Mouse (Mus musculus) ES-E14 (cell line): Measurements from ENCODE around the gene Oxnad1. TPM values are rescaled to one million over a fixed set of nuclear protein-coding genes. Genes with fewer than 3 reads are reported as not detected.
A peak's percentile ranks its signal among the peaks of the same experiment; 100 is the strongest.

ENCODE experiments used
- DNase-seq: peaks from one replicate; pipeline ENCODE4 v3.0.0-alpha.2; 2013; ENCODE audit warnings: low read depth, low spot score
- H3K27ac ChIP-seq: 2 replicates; pipeline ENCODE4 v1.5.1; 2012; ENCODE audit warnings: low read depth, mild to moderate bottlenecking, low read length, moderate library complexity, mixed read lengths; ENCODE audit not compliant: poor library complexity, insufficient read depth, severe bottlenecking
- H3K36me3 ChIP-seq: 2 replicates; pipeline ENCODE4 v1.6.1; 2012; ENCODE audit warnings: mild to moderate bottlenecking, low read length, moderate library complexity, mixed read lengths; ENCODE audit not compliant: control insufficient read depth, poor library complexity, insufficient read depth, severe bottlenecking
- H3K4me1 ChIP-seq, 2 experiments: fragments of 150-350 bp in 1 of 2; sonication (generic) in 1 of 2; 2 replicates each; pipeline ENCODE4 v1.6.1; 2012; ENCODE audit warnings: low read length in 2 of 2, mild to moderate bottlenecking in 1 of 2, mixed read lengths in 1 of 2; ENCODE audit not compliant: control insufficient read depth in 2 of 2, insufficient read depth in 2 of 2, poor library complexity in 1 of 2
- H3K4me3 ChIP-seq, 2 experiments: fragments of 150-350 bp in 1 of 2; sonication (generic) in 1 of 2; 2 replicates each; pipeline ENCODE4 v1.5.1; 2012; ENCODE audit warnings: low read length in 2 of 2, low read depth in 1 of 2, mild to moderate bottlenecking in 1 of 2, mixed read lengths in 1 of 2; ENCODE audit not compliant: insufficient read depth in 1 of 2, poor library complexity in 1 of 2, severe bottlenecking in 1 of 2
- H3K9ac ChIP-seq: 2 replicates; pipeline ENCODE4 v1.6.1; 2012; ENCODE audit warnings: low read depth, mild to moderate bottlenecking, low read length, mixed read lengths; ENCODE audit not compliant: poor library complexity, insufficient read depth, severe bottlenecking
- H3K9me3 ChIP-seq: fragments of 150-350 bp; sonication (generic); 2 replicates; pipeline ENCODE4 v1.6.1; 2012; ENCODE audit warnings: low read depth, mild to moderate bottlenecking, low read length; ENCODE audit not compliant: control insufficient read depth, insufficient read depth
- CHD2 ChIP-seq: IDR thresholded peaks from 2 replicates; pipeline ENCODE4 v1.6.1; 2014; ENCODE audit warnings: mild to moderate bottlenecking, low read depth, low read length, inconsistent platforms
- HCFC1 ChIP-seq: IDR thresholded peaks from 2 replicates; pipeline ENCODE4 v1.6.1; 2012; ENCODE audit warnings: low read length, inconsistent platforms, borderline replicate concordance; ENCODE audit not compliant: insufficient read depth
- MAFK ChIP-seq: IDR thresholded peaks from 2 replicates; pipeline ENCODE4 v1.6.1; 2014; ENCODE audit warnings: mild to moderate bottlenecking, low read depth, low read length, inconsistent platforms; ENCODE audit not compliant: insufficient read depth
- ZC3H11A ChIP-seq: IDR thresholded peaks from 2 replicates; pipeline ENCODE4 v1.6.1; 2012; ENCODE audit warnings: low read depth, mild to moderate bottlenecking, inconsistent platforms, low read length, borderline replicate concordance
- ZNF384 ChIP-seq: IDR thresholded peaks from 2 replicates; pipeline ENCODE4 v1.6.1; 2012; ENCODE audit warnings: low read depth, low read length, inconsistent platforms
- in situ Hi-C, 2 experiments: fragments of 600-800 bp; cut with MboI; formaldehyde crosslinking; loops; one replicate each; pipeline ENCODE4 v1.15.1; 2025; ENCODE audit warnings: low sequenced_read_pairs in 2 of 2, inconsistent platforms in 1 of 2; ENCODE audit not compliant: unreplicated experiment in 2 of 2
- total RNA-seq: library from RNA; depleted of rRNA; stranded (reverse); fragments of 300-350 nt; gene quantifications from 2 replicates; pipeline ENCODE4 v1.2.3, GENCODE M21; 2012

The Oxnad1 gene
- total RNA-seq, 1 experiment, result 44.0 TPM

DNA sequence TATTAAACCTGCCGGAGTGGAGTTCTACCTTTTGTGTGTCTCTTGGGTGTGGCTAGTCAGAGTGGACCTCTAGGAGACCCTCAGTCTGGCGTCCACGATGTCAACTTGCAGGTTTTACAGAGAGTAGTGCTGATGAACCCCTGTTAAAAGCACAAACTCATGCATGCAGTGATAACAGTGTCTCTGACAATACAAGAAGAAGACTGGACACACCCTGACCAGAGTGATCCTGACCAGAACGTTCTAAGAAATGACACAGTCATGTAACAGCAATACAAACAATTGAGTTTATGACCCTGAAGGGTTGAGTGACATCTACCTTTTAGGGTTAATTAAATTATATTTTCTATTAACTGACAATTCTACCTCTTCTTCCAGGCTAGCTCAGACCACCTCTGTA lies 27.5 kb upstream of the Oxnad1 start:
- DNase-seq, result no peak
- Histone ChIP-seq H3K4me3 (no peak overlapping the region), H3K9me3 (no peaks in the 10 kb centered on the region), H3K36me3 (no peaks in the 10 kb centered on the region; the same call in 1 of the 2 replicates), H3K27ac (no peak overlapping the region), H3K4me1 (peaks cover 0 to 8% of the 10 kb centered on the region in 2 experiments; a peak in 1 of 4 replicates), H3K9ac (no peak overlapping the region)
- no peak for TF ChIP-seq MAFK
- no peak for TF ChIP-seq HCFC1
- no peak for TF ChIP-seq ZC3H11A
- no peak for TF ChIP-seq ZNF384
- no peak for TF ChIP-seq CHD2
- in situ Hi-C loops, result loop anchor here in 1 of 2 experiments (25.0 kb wide), 1 partner anchor 395 kb away; no protein-coding TSS in a partner anchor

DNA sequence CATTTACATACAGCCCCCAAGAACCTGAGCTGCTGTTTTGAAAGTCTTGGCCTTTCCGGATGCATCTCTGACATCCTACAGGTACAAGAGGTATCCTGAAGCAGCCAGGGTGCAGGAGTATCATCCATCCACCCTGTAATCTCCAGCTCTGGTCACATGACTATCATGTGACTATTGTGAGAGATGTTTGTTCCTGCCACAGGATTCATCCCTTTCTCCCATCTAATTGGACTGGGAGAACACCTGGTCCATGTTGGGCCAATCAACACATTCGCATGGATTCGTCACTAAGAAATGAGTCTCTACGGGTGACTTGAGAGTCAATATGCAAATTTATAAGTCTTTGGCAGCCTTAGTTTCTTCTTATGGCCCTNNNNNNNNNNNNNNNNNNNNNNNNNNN lies 23.8 kb upstream of the Oxnad1 start:
- peak; percentile 33 for DNase-seq
- in situ Hi-C loops, result loop anchor here in 1 of 2 experiments (25.0 kb wide), 1 partner anchor 399 kb away; no protein-coding TSS in a partner anchor
- H3K9me3 ChIP-seq, result no peaks in the 10 kb centered on the region

GRCm38 (mm10) chr14:32072807-32073206 lies 12.4 kb upstream of the Oxnad1 start:
- H3K27ac ChIP-seq, result no peak overlapping the region
- TF ChIP-seq CHD2 (no peak), HCFC1 (no peak), ZNF384 (no peak), MAFK (no peak), ZC3H11A (no peak)
- H3K4me3 ChIP-seq, result no peak overlapping the region
- H3K4me1 ChIP-seq, result peaks cover 3 to 17% of the 10 kb centered on the region in 2 experiments
- H3K9ac ChIP-seq, result no peak overlapping the region
- H3K9me3 ChIP-seq, result no peaks in the 10 kb centered on the region
- H3K36me3 ChIP-seq, result no peaks in the 10 kb centered on the region
- no peak for DNase-seq
- in situ Hi-C loops, result loop anchor here (10.0 to 25.0 kb wide), 2 partner anchors 411 to 428 kb away; partner anchors contain the start of genes Btd (in 1 of the 2), Gm49387 (in 1 of the 2) and Hacl1 (in 1 of the 2)

More for the DNA sequence above, 23.8 kb upstream of the Oxnad1 start:
- Histone ChIP-seq H3K4me1 (peaks cover 0 to 5% of the 10 kb centered on the region in 2 experiments; a peak in 1 of 4 replicates), H3K4me3 (peak overlapping the region in 1 of 2 experiments; percentile 27; a peak in 3 of 4 replicates), H3K27ac (no peak overlapping the region), H3K9ac (no peak overlapping the region), H3K36me3 (no peaks in the 10 kb centered on the region; the same call in 1 of the 2 replicates)
- TF ChIP-seq ZNF384 (no peak), MAFK (no peak), HCFC1 (no peak), ZC3H11A (no peak), CHD2 (no peak)

- no peak for DNase-seq
- in situ Hi-C loops, result loop anchor here (10.0 to 25.0 kb wide), 2 partner anchors 411 to 428 kb away; partner anchors contain the start of genes Btd (in 1 of the 2), Gm49387 (in 1 of the 2) and Hacl1 (in 1 of the 2)
- H3K36me3 ChIP-seq, result no peaks in the 10 kb centered on the region
- H3K27ac ChIP-seq, result no peak overlapping the region
- TF ChIP-seq CHD2, result no peak
- TF ChIP-seq MAFK, result no peak
- TF ChIP-seq ZNF384, result no peak
- no peak for TF ChIP-seq ZC3H11A
- no peak for TF ChIP-seq HCFC1
- no peaks in the 10 kb centered on the region for H3K9me3 ChIP-seq
- H3K4me3 ChIP-seq, result no peak overlapping the region
- H3K4me1 ChIP-seq, result peaks cover 3 to 17% of the 10 kb centered on the region in 2 experiments
- no peak overlapping the region for H3K9ac ChIP-seq
These were observed 11.9 kb upstream of the Oxnad1 start for GRCm38 (mm10) chr14:32073211-32073685.
